Mouse (Mus musculus) layer of hippocampus, postnatal 14 days (tissue): ENCODE data around the gene Nrip3. TPM values are rescaled to one million over a fixed set of nuclear protein-coding genes. Genes with fewer than 3 reads are reported as not detected.

Experiments used
- DNase-seq, 2 experiments: peaks; one replicate each; pipeline ENCODE4 v3.0.0; 2021 to 2022; ENCODE audit warnings: low spot score in 2 of 2, mixed read lengths in 1 of 2
- long read RNA-seq, 2 experiments: library from polyadenylated mRNA; stranded (forward); transcript quantifications; one replicate each; pipeline ENCODE4 v2.0.0; 2021
- total RNA-seq, 2 experiments: library from RNA; stranded (reverse); gene quantifications; 2 replicates each; pipeline ENCODE4 v1.2.3; 2021

Gene Nrip3
- 100 to 1,000 TPM; 200 to 227 TPM for total RNA-seq
- long read RNA-seq, experiment 1, transcript Nrip3-201 (7 exons, 3,910 nt), result major isoform, 429 of 499 reads
- long read RNA-seq, experiment 1, partial matches to known transcripts, result 9 of 499 reads
- long read RNA-seq, experiment 1, other reads (novel, unspliced or antisense), result 60 of 499 reads
- long read RNA-seq, experiment 2, transcript Nrip3-201 (7 exons, 3,910 nt), result major isoform, 408 of 487 reads
- long read RNA-seq, experiment 2, partial matches to known transcripts, result 6 of 487 reads
- long read RNA-seq, experiment 2, other reads (novel, unspliced or antisense), result 72 of 487 reads

DNA sequence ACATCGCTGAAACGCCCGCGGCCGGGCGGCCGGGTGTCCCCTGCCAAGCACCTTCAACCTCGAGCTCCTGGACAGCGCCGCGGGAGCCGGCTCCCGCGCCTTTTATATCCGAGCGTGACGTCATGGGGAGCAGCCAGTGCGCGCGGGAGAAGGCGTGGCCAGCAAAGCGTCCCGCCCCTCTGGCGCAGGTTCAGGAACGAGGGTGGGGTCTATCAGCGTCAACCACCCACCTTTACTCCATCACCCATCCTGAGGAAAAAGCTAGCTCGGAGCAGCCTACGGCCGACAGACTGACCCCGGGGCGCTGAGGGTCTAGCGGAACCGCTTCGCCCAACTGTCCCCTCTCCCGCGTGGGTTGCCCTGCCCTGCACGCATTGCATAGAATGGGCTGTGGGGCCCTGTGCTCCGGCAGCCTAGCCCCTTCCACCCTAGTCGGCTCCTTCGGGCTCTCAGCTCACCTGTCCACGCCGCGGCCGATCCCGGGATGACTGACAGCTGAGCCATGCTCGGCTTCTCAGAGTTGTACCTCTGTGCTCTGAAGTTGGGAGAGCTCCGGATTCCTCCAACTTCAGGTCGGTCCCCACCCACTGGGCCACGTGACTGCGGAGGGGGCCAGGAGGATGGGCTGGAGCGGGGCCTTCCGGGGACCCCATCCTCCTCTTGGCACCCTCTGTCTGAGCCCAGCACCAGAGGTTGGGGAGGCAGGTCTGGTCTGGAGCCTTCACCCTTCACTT lies at the start of gene Nrip3:
Gene Nrip3, minus strand, starts transcription at position 556 of the 734 bp plus-strand sequence.
- DNase-seq, result peak; percentile 79 to 81

DNA sequence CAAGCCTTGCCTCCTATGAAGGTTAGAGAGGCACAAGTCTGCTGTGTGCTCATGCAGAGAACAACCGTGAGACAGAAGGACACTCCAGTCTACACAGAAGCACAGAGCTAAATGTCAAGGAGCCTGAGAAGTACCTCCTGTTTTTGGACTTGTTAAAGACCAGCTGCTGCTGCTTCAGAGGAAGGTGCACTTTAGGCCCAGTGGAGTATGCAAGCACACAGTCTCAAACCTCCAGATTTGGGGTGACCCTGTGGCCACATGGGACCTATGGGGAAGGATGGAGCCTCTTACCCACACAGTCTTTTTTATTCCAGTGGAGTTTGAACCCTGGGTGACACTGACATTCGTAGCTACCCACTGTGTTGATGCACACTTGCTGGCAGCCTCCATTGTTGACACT lies 49.6 kb upstream of the Nrip3 start:
- DNase-seq, result no peak

DNA sequence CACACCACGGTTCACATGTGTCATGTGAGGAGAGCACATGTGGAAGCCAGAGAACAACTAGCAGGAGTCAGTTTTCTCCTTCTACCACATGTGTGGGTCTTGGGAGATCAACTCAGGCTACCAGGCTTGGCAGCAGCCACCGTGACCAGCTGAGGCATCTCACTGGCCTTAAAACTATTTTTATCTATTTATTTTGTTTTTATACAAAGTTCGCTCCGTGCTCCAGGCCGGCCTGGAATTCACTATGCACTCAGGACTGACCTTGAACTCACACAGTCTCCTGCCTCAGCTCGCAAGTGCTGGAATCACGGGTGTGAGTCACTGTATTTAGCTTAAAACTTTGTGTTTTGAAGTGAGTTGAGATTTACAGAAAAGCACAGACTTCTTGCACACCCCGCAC lies 45.1 kb upstream of the Nrip3 start:
- no peak for DNase-seq

DNA sequence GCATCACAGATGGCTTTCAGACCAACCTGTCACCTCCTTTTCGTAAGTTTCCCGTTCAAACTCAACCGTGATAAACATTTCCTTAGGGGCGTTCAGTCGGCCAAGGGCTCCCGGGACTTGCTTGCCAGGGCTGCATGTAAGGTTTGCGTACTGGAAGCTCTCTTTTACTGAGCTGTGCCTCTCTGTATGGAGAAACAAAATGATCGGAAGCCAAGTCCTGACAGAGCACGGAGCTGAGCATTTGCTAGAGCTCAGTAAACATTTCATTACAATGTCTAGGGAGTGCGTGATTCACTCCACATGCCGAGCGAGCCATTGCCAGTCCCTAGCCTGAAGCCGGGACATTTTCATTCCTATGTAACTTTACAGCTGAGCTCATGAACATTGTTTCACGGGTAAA lies 43.5 kb upstream of the Nrip3 start:
- DNase-seq, result no peak

DNA sequence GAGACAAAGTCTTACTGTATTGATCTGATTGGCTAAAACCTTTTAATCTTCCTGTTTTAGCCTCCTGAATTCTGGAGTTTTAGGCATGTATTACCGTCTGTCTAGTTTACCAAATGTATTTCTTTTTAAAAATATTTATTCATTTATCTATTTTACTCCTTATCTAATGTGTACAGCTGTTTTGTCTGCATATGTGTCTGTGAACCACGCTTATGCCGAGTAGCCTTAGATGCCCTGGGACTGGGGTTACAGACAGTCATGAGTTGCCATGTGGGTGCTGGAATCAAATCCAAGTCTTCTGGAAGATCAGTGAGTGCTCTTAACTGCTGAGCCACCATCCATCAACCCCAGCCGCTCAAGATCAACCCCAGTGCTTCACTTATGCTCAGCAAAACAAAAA lies 36.8 kb upstream of the Nrip3 start:
- no peak for DNase-seq

DNA sequence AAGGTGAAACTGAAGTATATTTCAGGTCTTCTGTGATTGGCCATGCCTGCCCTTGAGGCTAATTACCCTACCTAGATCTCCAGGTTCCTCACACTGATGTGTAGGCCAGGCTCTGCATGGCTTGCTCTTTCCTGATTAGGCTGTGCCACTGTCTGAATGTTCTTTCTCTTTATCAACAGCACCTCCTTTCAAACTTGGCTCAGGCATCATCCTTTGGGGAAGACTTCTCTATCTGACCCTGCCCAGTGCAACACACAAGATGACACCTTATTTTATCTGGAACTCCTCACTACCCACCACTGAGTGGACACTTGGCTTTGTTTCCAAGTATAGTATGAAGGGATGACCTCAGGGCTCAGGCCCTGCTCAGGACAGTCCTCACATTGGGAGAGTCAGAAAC lies 36.1 kb upstream of the Nrip3 start:
- no peak for DNase-seq

DNA sequence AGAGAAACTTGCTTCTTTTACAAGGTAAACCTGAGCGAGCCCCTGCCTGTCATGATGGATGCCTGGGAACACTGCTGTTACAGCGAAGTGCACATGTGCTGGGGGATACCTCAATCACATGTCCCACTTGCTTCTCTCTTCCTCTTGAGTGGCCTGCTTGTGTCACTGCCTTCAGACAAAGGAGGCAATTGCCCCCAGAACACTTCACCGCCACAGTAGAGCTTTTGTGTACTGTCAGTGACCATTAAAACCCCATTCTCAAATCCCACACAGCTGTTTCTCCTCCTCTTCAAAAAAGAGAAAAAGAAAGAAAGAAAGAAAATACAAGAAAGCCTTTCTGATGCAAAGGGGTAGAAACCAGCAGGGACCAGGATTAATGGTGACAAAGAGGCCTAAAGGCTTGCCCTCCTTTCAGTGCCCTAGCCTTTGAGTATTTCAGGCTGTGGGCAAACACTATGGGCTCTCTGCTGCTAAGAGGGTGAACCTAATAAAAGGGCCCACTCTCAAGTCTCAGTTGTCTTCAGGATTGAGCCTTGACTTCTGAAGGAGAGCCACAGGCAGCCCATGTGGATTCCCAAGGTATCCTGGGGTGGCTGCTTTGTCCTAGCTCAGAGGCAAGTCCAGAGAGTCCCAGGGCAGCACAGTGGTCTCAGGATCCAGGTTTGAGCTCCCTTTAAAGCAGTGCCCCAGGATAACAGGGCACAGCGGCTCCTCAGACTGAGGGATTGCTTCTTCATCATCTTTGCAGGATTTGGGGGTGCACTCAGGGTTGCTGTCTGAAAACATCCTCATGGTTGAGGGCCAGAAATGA lies 31.7 kb upstream of the Nrip3 start:
- DNase-seq, result no peak

DNA sequence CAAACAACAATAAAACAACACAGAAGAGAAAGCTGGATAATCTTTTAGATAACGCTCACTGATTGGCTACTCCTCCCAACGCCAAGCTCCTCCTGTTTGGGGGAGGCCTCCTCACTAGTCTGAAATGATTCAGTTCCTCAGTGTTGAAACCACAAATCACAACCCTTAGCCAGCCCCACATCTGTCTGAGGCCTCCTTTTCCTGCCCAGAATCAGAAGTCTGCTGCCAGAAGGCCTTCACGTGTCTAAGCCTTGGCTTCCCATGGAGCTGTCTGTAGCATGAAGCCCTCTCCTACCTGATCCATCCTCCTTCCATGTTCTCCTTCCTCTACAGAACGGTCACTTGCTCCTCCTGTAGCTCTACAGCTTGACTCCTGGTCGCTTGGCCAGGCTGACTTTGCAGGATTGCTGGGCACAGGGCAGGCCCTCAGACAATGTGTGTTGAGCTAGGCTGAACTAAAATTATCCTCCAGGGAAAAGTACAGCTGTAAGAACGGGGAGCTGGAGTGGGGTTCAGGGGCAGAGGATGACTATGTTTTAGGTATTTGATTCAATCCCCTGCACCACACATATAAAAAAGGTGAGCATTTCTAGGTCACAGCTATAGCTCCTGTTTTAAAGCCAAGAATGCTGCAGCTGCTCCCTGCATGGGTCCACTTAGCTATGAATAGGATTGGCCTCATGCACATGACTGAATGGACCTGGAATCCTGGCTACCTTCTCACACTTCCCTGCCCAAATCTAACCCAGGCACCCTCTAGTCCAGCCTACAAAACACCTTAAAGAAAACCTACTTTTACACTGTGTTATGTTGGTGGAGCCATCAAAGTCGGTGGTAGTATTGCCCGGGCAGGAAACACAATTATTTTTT lies 26.0 kb upstream of the Nrip3 start:
- no peak for DNase-seq

DNA sequence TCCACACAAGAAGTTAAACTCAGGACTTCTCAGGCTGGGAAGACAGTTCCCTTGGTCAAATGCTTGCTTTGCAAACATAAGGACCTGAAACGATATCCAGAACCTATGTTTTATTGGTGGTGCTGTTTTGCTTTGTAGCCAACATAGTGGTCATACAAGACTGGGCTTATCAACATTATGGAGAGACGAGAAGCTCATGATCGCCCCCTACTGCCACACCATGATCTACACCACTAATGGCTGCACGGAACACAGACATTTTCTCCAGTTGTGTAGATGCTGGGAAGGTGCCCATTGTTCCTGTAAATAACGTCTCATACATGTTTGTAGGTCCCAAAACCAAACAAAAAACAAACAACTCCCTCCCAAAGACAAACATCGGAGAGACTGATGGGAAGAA lies 23.0 kb upstream of the Nrip3 start:
- DNase-seq, result no peak

DNA sequence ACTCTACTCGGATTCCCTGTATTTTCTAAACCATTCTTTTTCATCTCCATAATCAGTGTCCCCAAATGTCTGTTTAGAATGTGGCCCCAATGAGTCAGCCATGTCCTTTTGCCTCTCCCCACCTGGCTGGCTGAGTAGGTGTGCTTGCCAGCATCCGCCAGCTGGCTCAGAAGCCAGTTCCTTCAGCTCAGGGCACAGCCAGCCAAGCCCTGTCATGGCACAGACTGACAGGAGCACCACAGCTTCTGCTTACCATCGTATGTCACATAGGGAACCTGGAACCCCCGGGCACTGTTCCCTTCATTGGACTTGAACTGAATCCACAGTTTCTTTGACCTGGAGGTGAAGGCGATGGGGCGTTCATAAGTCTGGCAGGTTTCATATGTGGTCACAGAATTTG lies 22.5 kb upstream of the Nrip3 start:
- no peak for DNase-seq

DNA sequence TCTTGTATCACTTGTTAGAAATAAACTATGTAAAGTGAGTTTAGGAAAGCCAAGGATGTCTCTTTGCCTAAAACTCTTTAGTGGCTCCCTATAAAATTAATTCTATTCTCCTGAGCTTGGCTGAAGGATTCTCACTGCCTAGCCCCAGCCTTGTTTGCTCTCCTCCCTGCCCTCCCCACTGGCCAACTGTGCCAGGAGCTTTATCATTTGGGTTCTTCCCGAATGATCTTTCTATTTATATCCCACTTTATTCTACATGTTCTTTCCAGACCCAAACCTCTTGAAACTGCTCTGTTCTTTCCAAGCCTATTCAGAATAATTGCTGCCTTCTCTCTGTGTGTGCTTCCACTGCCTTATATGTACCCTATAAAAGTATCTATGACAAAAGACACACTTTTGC lies 21.7 kb upstream of the Nrip3 start:
- DNase-seq, result no peak

DNA sequence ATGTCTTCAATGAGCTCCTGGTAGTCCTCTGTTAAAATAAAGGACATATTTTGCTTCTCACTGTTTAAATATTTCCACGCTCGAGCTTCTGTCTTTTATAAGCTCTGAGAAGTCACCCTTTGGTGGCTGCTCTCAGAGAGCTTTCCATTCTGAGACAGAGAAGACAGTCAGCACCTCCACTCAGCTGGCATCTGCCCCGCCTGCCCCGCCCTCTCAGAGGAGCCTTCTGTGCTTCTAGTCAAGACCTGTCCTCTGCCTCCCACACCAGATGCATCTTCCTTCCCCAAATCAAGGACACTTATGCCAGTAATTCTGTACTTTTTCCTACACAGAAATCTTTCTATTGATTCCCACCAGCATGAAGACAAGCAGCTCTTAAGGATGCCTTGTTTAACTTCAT lies 18.8 kb upstream of the Nrip3 start:
- no peak for DNase-seq

DNA sequence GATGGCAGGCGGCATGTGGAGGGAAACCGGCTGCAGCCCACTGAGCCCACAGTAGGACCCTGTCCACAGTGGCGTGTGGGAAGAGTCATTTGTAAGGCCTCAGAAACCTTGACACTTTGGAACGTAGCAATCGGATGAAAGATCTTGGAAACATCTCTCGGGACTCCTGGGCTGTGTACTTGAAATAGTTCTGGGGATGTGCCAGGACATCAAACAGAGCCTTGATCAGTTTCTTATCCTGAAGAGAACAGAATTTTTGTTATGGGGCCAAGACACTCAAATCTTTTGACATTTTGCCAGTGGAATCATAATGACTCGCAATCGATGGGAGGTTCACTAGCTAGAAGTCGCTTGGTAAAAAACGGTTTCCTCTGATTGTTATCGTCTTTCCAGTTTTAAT lies 17.3 kb upstream of the Nrip3 start:
- no peak for DNase-seq

DNA sequence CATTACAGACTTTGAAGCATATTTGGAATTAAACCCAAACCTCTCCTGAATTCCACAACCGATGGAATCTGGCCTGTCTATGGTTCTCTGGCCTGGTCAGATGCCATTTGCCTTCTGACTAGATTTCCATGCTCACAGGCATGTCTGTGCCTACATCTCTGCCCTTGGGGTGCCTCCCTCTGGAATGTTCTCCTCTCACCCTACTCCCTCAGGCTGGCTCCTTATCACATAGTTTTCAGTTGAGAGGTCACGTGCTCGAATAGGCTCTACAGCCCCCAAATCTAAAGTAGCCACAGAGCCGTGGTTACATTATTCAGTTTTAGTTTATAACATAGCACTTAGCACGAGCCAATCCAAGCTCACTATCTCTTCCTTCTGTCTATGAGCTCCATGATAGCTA lies 13.7 kb upstream of the Nrip3 start:
- DNase-seq, result no peak

DNA sequence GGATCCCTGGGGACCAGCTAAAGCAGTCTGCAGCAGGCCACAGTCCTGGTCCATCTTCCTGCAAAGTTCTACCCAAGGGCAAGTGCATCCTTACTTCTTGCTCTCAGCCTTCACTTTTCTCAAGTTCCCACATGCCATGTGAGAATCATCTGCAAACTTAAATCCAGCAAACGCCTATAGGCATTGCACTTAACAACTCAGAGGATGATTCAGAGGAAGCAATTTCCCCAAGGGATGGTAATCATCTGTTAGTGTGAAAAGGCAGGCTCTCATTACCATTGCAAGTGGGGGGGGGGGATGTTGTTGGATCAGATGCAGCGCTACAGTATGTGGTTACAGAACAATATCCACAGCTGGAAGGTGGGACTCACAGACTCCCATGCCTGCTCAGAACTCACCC lies 12.7 kb upstream of the Nrip3 start:
- no peak for DNase-seq

DNA sequence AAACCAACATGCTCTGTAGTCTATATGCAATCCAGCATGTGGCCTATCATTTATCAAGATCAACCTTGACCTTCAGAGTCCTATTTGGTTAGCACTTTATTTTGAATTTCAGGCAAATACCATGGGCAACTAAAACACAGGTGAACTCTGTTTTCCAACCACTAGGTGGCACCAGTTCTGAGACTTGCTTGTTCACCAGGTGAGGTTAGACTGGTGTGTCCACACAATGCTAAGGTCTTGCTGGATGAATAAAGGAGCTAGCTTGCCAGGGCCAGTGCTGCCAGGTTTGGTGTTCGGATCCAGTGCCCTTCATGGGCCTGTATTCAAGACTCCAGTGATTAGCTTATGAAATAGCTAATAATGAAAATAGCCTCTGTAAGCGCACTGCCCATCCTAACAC lies 10.9 kb upstream of the Nrip3 start:
- DNase-seq, result peak in 1 of 2 experiments; percentile 57

DNA sequence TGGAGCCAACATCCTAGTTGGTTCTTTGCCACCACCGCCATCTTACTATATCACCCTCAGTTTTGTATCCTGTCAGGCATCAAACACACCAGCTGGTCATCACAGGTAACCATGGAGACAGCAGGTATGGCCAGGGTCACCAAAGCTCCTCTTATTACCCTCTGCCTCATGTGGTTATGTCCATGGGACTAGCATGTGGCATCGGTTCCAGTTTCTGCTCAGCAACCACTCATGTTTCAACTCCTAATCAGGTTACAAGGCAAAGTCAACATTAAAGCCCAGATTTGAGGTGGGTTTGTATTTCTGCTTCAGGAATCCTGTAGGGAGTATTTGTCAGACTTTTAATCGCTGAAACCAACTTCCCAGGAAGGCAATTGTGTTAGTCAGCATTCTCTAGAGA lies 9.0 kb upstream of the Nrip3 start:
- DNase-seq, result no peak

DNA sequence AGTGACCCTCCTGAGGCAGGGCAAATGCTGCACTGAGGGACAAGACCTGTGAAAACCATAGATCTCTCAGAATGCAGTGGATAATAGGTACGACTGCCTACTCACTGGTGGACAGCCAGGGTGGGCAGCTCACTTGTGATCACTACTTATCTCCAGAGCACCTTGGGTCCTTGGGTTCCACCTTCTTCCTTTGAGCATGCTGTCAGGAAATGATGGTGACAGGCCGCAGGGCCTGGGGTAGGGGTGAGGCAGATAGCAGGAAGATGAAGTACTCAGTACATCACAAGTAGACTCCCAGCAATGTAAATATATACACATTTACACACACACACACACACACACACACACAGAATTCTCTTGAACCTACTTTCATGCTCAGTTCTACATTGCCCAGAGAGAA lies 6.0 kb upstream of the Nrip3 start:
- DNase-seq, result no peak

DNA sequence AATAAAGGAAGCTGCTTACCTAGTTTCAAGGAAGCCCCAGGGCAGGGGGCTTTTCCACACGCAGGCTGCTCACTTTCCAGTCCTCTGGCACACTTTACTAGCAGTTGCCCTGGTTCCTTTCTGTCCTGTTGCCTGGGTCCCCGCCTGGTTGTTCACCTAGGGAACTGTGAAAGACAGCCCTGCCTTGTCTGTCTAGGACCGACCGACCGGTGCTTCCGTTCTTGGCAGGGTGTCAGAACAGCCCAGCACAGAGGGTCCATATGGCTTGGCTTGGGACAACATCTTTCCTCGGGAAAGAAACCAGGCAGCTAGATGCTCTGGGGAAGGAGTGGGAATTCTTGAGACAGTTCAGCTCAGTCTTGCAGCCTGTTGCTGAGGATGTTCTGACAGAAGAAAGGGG lies 1.5 kb upstream of the Nrip3 start:
- no peak for DNase-seq

DNA sequence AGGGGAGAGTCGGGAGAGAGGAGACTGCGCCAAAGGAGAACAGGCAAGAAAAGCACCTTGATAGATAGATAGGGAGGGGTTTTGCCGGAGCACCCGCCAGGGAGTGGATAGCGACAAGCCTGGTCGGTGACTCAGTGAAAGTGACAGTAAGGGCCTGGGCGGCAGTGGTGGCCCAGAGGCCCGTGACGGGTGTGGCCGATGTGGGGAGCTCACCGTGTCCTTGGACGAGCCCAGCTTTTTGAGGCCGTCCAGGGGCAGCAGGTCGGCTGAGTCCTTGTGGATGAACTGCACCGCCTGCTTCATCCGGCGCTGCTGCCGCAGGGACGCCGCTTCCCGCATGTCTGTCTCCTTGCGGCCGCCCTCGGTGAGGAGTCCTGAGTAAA lies 747 bp downstream of the Nrip3 start:
- peak in 1 of 2 experiments; percentile 41 for DNase-seq

DNA sequence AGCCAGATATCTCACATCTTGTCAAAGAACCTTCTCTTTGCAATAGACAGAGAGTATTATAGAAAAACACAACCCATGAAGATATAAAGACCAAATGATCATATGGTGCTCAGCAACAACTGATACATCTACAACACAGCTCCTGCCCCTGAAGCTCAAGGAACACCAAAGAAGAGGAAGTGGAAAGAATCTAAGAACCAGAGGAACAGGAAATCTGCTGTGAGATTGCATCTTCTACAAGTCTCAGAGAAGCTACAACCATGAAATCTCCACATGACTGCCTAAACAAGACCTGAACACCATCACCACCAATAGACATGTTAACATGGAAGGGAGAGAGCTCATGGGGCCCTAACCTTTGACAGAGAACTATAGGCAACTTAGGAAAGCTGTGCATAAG lies 9.6 kb downstream of the Nrip3 start:
- DNase-seq, result no peak
